Mouse (Mus musculus) embryonic facial prominence, embryonic 15.5 days (tissue): ENCODE results near the gene Tnxb. TPM values are rescaled to one million over a fixed set of nuclear protein-coding genes. Genes with fewer than 3 reads are reported as not detected.

Experiments
- ATAC-seq: fragments of 200-750 bp; cut with Nextera tagmentation; 2 replicates; pipeline ENCODE4 v1.8.0; 2017; ENCODE audit warnings: low read depth, moderate TSS enrichment; ENCODE audit not compliant: insufficient number of reproducible peaks, low FRiP score, low TSS enrichment
- H3K27ac ChIP-seq: fragments of 300-500 bp; sonication (generic); replicated peaks from 2 replicates; pipeline ENCODE4 v1.5.1; 2015; ENCODE audit warnings: mild to moderate bottlenecking, inconsistent platforms
- H3K27me3 ChIP-seq: fragments of 300-500 bp; sonication (generic); 2 replicates; pipeline ENCODE4 v1.6.1; 2015; ENCODE audit warnings: inconsistent platforms
- H3K36me3 ChIP-seq: fragments of 300-500 bp; sonication (generic); 2 replicates; pipeline ENCODE4 v1.6.1; 2015; ENCODE audit warnings: mild to moderate bottlenecking, inconsistent platforms
- H3K4me1 ChIP-seq: fragments of 300-500 bp; sonication (generic); 2 replicates; pipeline ENCODE4 v1.6.1; 2015; ENCODE audit warnings: inconsistent platforms
- H3K4me2 ChIP-seq: fragments of 300-500 bp; sonication (generic); replicated peaks from 2 replicates; pipeline ENCODE4 v1.6.1; 2015; ENCODE audit warnings: mild to moderate bottlenecking, inconsistent platforms
- H3K4me3 ChIP-seq: fragments of 300-500 bp; sonication (generic); replicated peaks from 2 replicates; pipeline ENCODE4 v1.5.1; 2015; ENCODE audit warnings: mild to moderate bottlenecking, inconsistent platforms
- H3K9ac ChIP-seq: fragments of 300-500 bp; sonication (generic); 2 replicates; pipeline ENCODE4 v1.6.1; 2015; ENCODE audit warnings: inconsistent platforms
- H3K9me3 ChIP-seq: fragments of 300-500 bp; sonication (generic); replicated peaks from 2 replicates; pipeline ENCODE4 v1.6.1; 2016; ENCODE audit warnings: inconsistent platforms
- WGBS: fragments of 180-500 bp; shearing (Covaris S2); methylation state at CpG from one replicate; pipeline ENCODE4 v1.1.7; 2015; 5-methylcytosine and 5-hydroxymethylcytosine counted together
- polyA plus RNA-seq: library from polyadenylated mRNA; unstranded; fragments of >200 nt; fragmentation: Nextera tagmentation; extraction: Ambion mirVana; gene quantifications from 2 replicates; pipeline ENCODE4 v1.2.1, GENCODE M21; 2015

Gene Tnxb
- polyA plus RNA-seq, 1 experiment from 2014 or later: 0.48 TPM

GRCm38 (mm10) chr17:34675205-34676092 lies 5.1 kb downstream of the Tnxb start:
- Histone ChIP-seq H3K4me1 (peaks cover 28% of the 10 kb centered on the region), H3K9me3 (no peaks in the 10 kb centered on the region), H3K4me2 (no peak overlapping the region), H3K27ac (no peak overlapping the region), H3K4me3 (no peak overlapping the region), H3K27me3 (peaks cover 95% of the 10 kb centered on the region), H3K9ac (no peak overlapping the region), H3K36me3 (no peaks in the 10 kb centered on the region)
- no peak for ATAC-seq
- WGBS: 60% methylated on average over 13 of the region's 13 CpGs

GRCm38 (mm10) chr17:34676093-34676460 lies 5.7 kb downstream of the Tnxb start:
- no peak overlapping the region for H3K27ac ChIP-seq
- H3K27me3 ChIP-seq: peaks cover 90% of the 10 kb centered on the region
- H3K36me3 ChIP-seq: no peaks in the 10 kb centered on the region
- H3K4me3 ChIP-seq: no peak overlapping the region
- H3K9me3 ChIP-seq: no peaks in the 10 kb centered on the region
- H3K9ac ChIP-seq: no peak overlapping the region
- no peak for ATAC-seq
- no peak overlapping the region for H3K4me2 ChIP-seq
- 72% methylated on average over 6 of the region's 6 CpGs for WGBS
- H3K4me1 ChIP-seq: peaks cover 27% of the 10 kb centered on the region

DNA sequence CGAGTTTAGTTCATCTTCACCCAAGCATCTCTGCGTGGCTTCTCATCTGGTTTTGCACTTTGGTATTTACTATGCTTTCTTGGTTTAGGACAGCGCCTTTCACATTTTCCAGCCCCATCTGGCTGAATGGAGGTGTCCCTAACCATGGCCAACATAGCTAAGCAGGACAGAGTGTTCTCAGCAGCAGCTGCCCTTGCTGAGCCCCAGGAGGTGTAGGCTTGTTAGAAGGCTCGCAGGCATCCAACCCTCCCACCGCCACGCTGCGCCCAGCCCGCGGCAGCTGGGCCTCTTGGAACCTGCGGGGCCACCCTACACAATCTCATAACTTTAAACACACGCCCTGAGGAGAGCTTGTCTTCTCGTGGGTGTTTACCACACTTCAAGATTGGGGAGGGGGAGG lies 6.3 kb downstream of the Tnxb start:
- ATAC-seq: no peak
- 65% methylated on average over 12 of the region's 12 CpGs for WGBS

GRCm38 (mm10) chr17:34680191-34680590 lies 9.9 kb downstream of the Tnxb start:
- Histone ChIP-seq H3K27ac (no peak overlapping the region), H3K4me1 (peaks cover 44% of the 10 kb centered on the region), H3K27me3 (peaks cover 61% of the 10 kb centered on the region), H3K36me3 (no peaks in the 10 kb centered on the region), H3K9me3 (no peaks in the 10 kb centered on the region), H3K4me3 (no peak overlapping the region), H3K4me2 (no peak overlapping the region), H3K9ac (no peak overlapping the region)
- ATAC-seq: no peak
- 84% methylated on average over 26 of the region's 26 CpGs for WGBS

More for the DNA sequence above, 6.3 kb downstream of the Tnxb start:
- Histone ChIP-seq H3K4me2 (no peak overlapping the region), H3K27me3 (peaks cover 89% of the 10 kb centered on the region), H3K4me3 (no peak overlapping the region), H3K4me1 (peaks cover 27% of the 10 kb centered on the region), H3K9ac (no peak overlapping the region), H3K27ac (no peak overlapping the region), H3K9me3 (no peaks in the 10 kb centered on the region), H3K36me3 (no peaks in the 10 kb centered on the region)

DNA sequence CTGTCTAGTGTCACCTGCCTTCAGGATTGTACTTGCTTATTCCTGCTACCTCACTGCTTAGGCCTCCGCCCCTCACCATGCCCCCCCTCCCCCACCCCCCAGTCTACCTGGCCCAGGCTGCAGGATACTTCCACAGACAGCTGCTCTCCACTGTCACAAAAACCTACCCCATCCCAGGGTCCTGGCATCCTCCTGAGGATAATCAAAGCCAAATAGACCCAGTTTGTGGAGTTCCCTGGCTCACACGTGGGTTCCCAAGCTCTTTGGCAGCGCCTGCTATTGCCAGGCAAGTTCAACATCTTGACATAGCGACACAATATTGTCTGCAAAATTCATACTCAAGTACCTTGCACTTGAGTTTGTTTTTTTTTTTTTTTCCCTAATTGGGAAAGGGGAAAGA lies 10.3 kb downstream of the Tnxb start:
- no peak for ATAC-seq
- Histone ChIP-seq H3K4me1 (peaks cover 46% of the 10 kb centered on the region), H3K27me3 (peaks cover 57% of the 10 kb centered on the region)

GRCm38 (mm10) chr17:34681132-34681571 lies 10.8 kb downstream of the Tnxb start:
- H3K9me3 ChIP-seq: no peaks in the 10 kb centered on the region
- ATAC-seq: peak; percentile 26; the same call in 1 of the 2 replicates
- WGBS: 59% methylated on average over 17 of the region's 17 CpGs
- no peak overlapping the region for H3K4me2 ChIP-seq
- H3K4me1 ChIP-seq: peaks cover 43% of the 10 kb centered on the region
- H3K9ac ChIP-seq: no peak overlapping the region
- no peaks in the 10 kb centered on the region for H3K36me3 ChIP-seq
- peaks cover 53% of the 10 kb centered on the region for H3K27me3 ChIP-seq
- H3K4me3 ChIP-seq: no peak overlapping the region
- no peak overlapping the region for H3K27ac ChIP-seq

More for the DNA sequence above, 10.3 kb downstream of the Tnxb start:
- H3K4me2 ChIP-seq: no peak overlapping the region
- H3K9me3 ChIP-seq: no peaks in the 10 kb centered on the region
- H3K9ac ChIP-seq: no peak overlapping the region
- H3K4me3 ChIP-seq: no peak overlapping the region
- H3K27ac ChIP-seq: no peak overlapping the region
- 72% methylated on average over 4 of the region's 4 CpGs for WGBS
- no peaks in the 10 kb centered on the region for H3K36me3 ChIP-seq

- Histone ChIP-seq H3K27me3 (peaks cover 44% of the 10 kb centered on the region), H3K4me1 (peaks cover 43% of the 10 kb centered on the region)
- 64% methylated on average over 11 of the region's 11 CpGs for WGBS
Measured at GRCm38 (mm10) chr17:34681881-34682536, 11.7 kb downstream of the Tnxb start.

GRCm38 (mm10) chr17:34683179-34683578 lies 12.8 kb downstream of the Tnxb start:
- no peak for ATAC-seq
- Histone ChIP-seq H3K4me2 (no peak overlapping the region), H3K4me1 (peaks cover 43% of the 10 kb centered on the region), H3K36me3 (no peaks in the 10 kb centered on the region), H3K27ac (no peak overlapping the region), H3K27me3 (peaks cover 32% of the 10 kb centered on the region), H3K4me3 (no peak overlapping the region), H3K9ac (no peak overlapping the region), H3K9me3 (no peaks in the 10 kb centered on the region)
- 67% methylated on average over 8 of the region's 8 CpGs for WGBS

More at GRCm38 (mm10) chr17:34681881-34682536, 11.7 kb downstream of the Tnxb start:
- Histone ChIP-seq H3K4me2 (no peak overlapping the region), H3K4me3 (no peak overlapping the region), H3K36me3 (no peaks in the 10 kb centered on the region), H3K27ac (no peak overlapping the region), H3K9me3 (no peaks in the 10 kb centered on the region), H3K9ac (no peak overlapping the region)
- ATAC-seq: no peak

- Histone ChIP-seq H3K27ac (0 out of 2 replicates have a peak overlapping the region, but pooled peaks have one; percentile 28), H3K4me2 (no peak overlapping the region), H3K27me3 (peaks cover 27% of the 10 kb centered on the region), H3K36me3 (no peaks in the 10 kb centered on the region), H3K4me1 (peaks cover 43% of the 10 kb centered on the region), H3K9me3 (no peaks in the 10 kb centered on the region), H3K9ac (no peak overlapping the region), H3K4me3 (no peak overlapping the region)
- ATAC-seq: no peak
- 61% methylated on average over 10 of the region's 10 CpGs for WGBS
Measured at GRCm38 (mm10) chr17:34683686-34684220, 13.4 kb downstream of the Tnxb start.

DNA sequence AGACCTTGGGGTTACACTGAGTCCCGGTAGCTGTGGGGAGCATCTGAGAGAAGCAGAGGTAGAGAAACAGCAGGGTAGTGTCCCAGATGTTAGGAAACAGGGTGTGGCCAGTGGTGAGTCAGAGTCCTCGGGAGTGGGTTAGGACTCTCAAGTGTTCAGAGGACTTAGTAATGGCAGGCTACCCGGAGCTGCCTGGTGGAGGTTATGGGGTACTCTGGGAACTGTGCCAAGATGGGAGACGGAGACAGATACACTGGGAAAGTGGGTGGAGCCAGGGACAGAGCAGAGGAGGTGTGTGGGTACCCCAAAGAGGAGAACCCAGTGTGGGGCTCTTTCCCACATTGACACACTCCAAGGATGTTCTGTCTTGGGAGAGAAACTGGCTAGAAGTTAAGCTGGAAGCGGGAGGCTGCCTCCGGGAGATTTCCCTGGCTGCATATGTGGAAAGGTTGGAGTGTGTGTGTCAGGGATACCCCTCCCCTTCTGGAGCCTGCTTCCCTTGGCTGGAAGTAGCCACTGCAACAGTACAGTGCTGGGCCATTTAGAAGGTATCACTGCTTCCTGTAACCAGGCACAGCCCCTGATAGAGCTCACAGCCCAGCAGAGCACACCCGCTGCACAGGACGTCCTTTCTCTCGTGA lies 14.0 kb downstream of the Tnxb start:
- Histone ChIP-seq H3K4me1 (peaks cover 43% of the 10 kb centered on the region), H3K4me2 (no peak overlapping the region), H3K36me3 (no peaks in the 10 kb centered on the region), H3K27ac (0 out of 2 replicates have a peak overlapping the region, but pooled peaks have one; percentile 39), H3K9me3 (no peaks in the 10 kb centered on the region), H3K9ac (no peak overlapping the region), H3K4me3 (no peak overlapping the region), H3K27me3 (peaks cover 22% of the 10 kb centered on the region)
- whole genome bisulfite sequencing: 42% methylated on average over 9 of the region's 9 CpGs
- no peak for ATAC-seq
